Mouse (Mus musculus) embryonic fibroblast, embryonic 13.5 days (primary cell): ENCODE data around the gene Grk4.

ENCODE experiments used
- CTCF ChIP-seq: IDR thresholded peaks from 2 replicates; pipeline ENCODE4 v1.5.1; 2011; ENCODE audit warnings: mild to moderate bottlenecking, control low read depth, low read length, moderate library complexity, borderline replicate concordance; ENCODE audit not compliant: insufficient read depth
- POLR2A ChIP-seq: IDR thresholded peaks from 2 replicates; pipeline ENCODE4 v1.6.1; 2011; ENCODE audit warnings: low read depth, mild to moderate bottlenecking, control low read depth, low read length, moderate library complexity

GRCm38 (mm10) chr5:34708436-34708835, 48.3 kb downstream of the Grk4 start:
- TF ChIP-seq CTCF (no peak), POLR2A (no peak)
